Mouse (Mus musculus) forebrain, embryonic 15.5 days (tissue): ENCODE measurements around the gene Sphk2. TPM values are rescaled to one million over a fixed set of nuclear protein-coding genes. Genes with fewer than 3 reads are reported as not detected.

ENCODE experiments used
- ATAC-seq: fragments of 200-750 bp; cut with Nextera tagmentation; replicated peaks from 2 replicates; pipeline ENCODE4 v1.8.0; 2017; ENCODE audit warnings: mild to moderate bottlenecking, moderate TSS enrichment, moderate library complexity
- H3K27ac ChIP-seq: fragments of 300-500 bp; sonication (generic); replicated peaks from 2 replicates; pipeline ENCODE4 v1.5.1; 2015; ENCODE audit warnings: mild to moderate bottlenecking, inconsistent platforms
- H3K27me3 ChIP-seq: fragments of 300-500 bp; sonication (generic); 2 replicates; pipeline ENCODE4 v1.6.1; 2015; ENCODE audit warnings: inconsistent platforms
- H3K36me3 ChIP-seq: fragments of 300-500 bp; sonication (generic); 2 replicates; pipeline ENCODE4 v1.6.1; 2015; ENCODE audit warnings: mild to moderate bottlenecking, inconsistent platforms
- H3K4me1 ChIP-seq: fragments of 300-500 bp; sonication (generic); 2 replicates; pipeline ENCODE4 v1.6.1; 2015; ENCODE audit warnings: inconsistent platforms
- H3K4me2 ChIP-seq: fragments of 300-500 bp; sonication (generic); replicated peaks from 2 replicates; pipeline ENCODE4 v1.6.1; 2015; ENCODE audit warnings: mild to moderate bottlenecking, inconsistent platforms
- H3K4me3 ChIP-seq: fragments of 300-500 bp; sonication (generic); 2 replicates; pipeline ENCODE4 v1.5.1; 2015; ENCODE audit warnings: mild to moderate bottlenecking, inconsistent platforms
- H3K9ac ChIP-seq: fragments of 300-500 bp; sonication (generic); replicated peaks from 2 replicates; pipeline ENCODE4 v1.6.1; 2015; ENCODE audit warnings: mild to moderate bottlenecking, inconsistent platforms
- H3K9me3 ChIP-seq: fragments of 300-500 bp; sonication (generic); 2 replicates; pipeline ENCODE4 v1.6.1; 2016; ENCODE audit warnings: inconsistent platforms
- WGBS: fragments of 180-500 bp; shearing (Covaris S2); methylation state at CpG from one replicate; pipeline ENCODE4 v1.1.7; 2015; ENCODE audit warnings: mixed read lengths; 5-methylcytosine and 5-hydroxymethylcytosine counted together
- polyA plus RNA-seq: library from polyadenylated mRNA; unstranded; fragments of >200 nt; fragmentation: Nextera tagmentation; extraction: Ambion mirVana; gene quantifications from 2 replicates; pipeline ENCODE4 v1.2.1, GENCODE M21; 2015

The Sphk2 gene
- polyA plus RNA-seq, 1 experiment from 2014 or later: 29.0 TPM

GRCm38 (mm10) chr7:45723301-45723700 lies 5.5 kb upstream of the Sphk2 start:
- Histone ChIP-seq H3K27me3 (no peaks in the 10 kb centered on the region), H3K9ac (no peak overlapping the region), H3K4me2 (no peak overlapping the region), H3K36me3 (peaks cover 51% of the 10 kb centered on the region), H3K9me3 (no peaks in the 10 kb centered on the region), H3K27ac (no peak overlapping the region), H3K4me3 (no peak overlapping the region), H3K4me1 (peaks cover 21% of the 10 kb centered on the region)
- WGBS: 90% methylated on average over 4 of the region's 4 CpGs
- no peak for ATAC-seq

- no peak overlapping the region for H3K9ac ChIP-seq
- peaks cover 51% of the 10 kb centered on the region for H3K36me3 ChIP-seq
- H3K9me3 ChIP-seq: no peaks in the 10 kb centered on the region
- WGBS: 80% methylated on average over 13 of the region's 13 CpGs
- no peak overlapping the region for H3K4me2 ChIP-seq
- no peak overlapping the region for H3K4me3 ChIP-seq
- H3K27me3 ChIP-seq: no peaks in the 10 kb centered on the region
- H3K4me1 ChIP-seq: peaks cover 21% of the 10 kb centered on the region
- no peak overlapping the region for H3K27ac ChIP-seq
- ATAC-seq: no peak
These were observed 4.5 kb upstream of the Sphk2 start for GRCm38 (mm10) chr7:45722348-45722713.

DNA sequence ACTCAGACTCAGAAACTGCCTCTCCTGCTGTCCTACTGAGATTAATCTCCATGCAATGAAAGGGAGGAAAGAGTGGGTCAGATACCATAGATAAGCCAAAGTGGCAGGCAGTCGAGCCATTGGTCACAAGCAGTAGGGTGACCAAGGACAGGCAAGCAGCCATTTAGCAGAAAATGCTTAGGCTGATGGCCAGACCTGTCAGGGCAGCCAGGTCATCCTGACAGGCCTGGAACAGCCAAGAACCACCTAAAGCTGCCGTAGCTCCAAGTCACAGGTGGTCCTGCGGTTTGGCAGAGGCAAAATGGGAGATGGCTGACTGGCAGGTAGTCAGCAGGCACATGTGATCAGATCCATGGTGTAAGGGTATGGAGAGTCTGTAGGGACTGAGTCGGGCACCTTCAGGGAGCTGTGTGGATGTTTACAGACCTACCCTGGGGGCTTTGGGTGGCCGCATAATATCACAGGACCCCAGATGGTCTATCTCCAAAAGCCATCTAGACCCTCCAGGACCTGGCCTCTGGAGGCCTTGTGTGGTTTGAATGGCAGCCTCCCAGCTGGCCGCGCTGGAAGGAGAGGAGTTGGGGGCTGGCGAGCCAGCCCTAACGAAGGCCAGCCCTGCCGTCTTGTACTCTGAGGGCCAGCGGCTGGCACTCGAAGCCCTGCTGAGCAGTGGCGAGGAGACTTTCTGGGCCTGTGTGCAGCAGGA lies 4.0 kb upstream of the Sphk2 start:
- H3K9ac ChIP-seq: no peak overlapping the region

DNA sequence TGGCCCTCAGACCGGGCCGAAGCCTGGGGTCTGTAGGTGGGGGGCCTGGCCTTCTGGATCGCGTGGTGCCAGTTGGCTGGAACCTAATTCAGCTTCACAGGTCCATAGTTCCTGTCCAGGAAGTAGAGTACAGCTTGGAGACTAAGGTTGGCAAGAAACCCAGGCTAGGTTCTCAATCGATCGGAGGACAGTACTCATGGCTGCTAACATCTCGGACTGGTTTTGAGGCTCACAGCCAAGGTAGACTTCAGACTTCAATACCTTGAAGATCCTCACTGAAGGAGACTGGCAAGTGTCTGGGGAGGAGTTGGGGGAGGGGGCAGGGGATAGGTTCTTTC lies 3.4 kb upstream of the Sphk2 start:
- no peak overlapping the region for H3K4me3 ChIP-seq
- H3K27me3 ChIP-seq: no peaks in the 10 kb centered on the region
- no peak overlapping the region for H3K9ac ChIP-seq
- ATAC-seq: no peak
- no peaks in the 10 kb centered on the region for H3K9me3 ChIP-seq
- H3K4me1 ChIP-seq: peaks cover 32% of the 10 kb centered on the region
- no peak overlapping the region for H3K27ac ChIP-seq
- no peak overlapping the region for H3K4me2 ChIP-seq
- peaks cover 44% of the 10 kb centered on the region for H3K36me3 ChIP-seq
- WGBS: 84% methylated on average over 7 of the region's 7 CpGs

More for the DNA sequence above, 4.0 kb upstream of the Sphk2 start:
- Histone ChIP-seq H3K27ac (no peak overlapping the region), H3K36me3 (peaks cover 49% of the 10 kb centered on the region), H3K4me2 (no peak overlapping the region), H3K27me3 (no peaks in the 10 kb centered on the region), H3K9me3 (no peaks in the 10 kb centered on the region), H3K4me1 (peaks cover 26% of the 10 kb centered on the region), H3K4me3 (no peak overlapping the region)
- no peak for ATAC-seq
- 57% methylated on average over 13 of the region's 13 CpGs for WGBS

GRCm38 (mm10) chr7:45720413-45721233 lies 2.8 kb upstream of the Sphk2 start, which contains the start of gene Fam83e:
Gene Fam83e, plus strand, starts transcription at chr7:45721212.
- Histone ChIP-seq H3K4me3 (no peak within 1 kb of the TSS), H3K36me3 (peaks cover 44% of the 10 kb centered on the region), H3K27ac (no peak within 1 kb of the TSS), H3K9me3 (no peaks in the 10 kb centered on the region), H3K4me2 (no peak within 1 kb of the TSS), H3K4me1 (peaks cover 38% of the 10 kb centered on the region), H3K9ac (no peak within 1 kb of the TSS), H3K27me3 (no peaks in the 10 kb centered on the region)
- no peak for ATAC-seq
- 81% methylated on average over 14 of the region's 14 CpGs for WGBS

DNA sequence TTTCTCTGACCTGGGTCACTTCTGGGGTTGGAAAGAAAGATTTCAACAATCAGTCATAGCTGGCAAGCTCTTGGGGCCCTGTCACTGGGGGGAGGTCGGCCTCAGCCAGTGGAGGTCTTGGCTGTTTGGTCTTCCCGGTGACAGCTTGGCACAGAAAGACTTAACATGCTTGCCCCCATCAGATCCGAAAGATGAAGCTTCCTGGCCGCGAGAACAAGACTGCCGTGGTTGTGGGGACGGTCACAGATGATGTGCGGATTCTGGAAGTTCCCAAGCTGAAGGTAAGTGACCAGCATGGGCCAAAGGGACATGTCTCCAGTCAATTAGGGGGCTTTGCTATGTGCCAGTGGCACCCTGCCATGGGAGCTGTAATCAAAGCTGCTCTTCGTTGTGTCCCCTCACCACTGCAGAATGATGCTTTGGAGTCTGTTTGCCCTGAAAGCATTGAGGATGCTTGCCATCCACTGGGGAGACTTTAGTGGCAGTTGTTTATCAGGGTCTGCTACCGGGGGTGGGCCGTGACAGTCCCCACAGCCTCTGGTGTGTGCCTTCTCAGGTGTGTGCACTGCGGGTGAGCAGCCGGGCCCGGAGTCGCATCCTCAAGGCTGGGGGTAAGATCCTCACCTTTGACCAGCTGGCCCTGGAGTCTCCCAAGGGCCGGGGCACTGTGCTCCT lies 2.1 kb upstream of the Sphk2 start:
- Histone ChIP-seq H3K4me1 (peaks cover 42% of the 10 kb centered on the region), H3K27me3 (no peaks in the 10 kb centered on the region), H3K4me2 (peak overlapping the region; percentile 88; the same call in 1 of the 2 replicates), H3K36me3 (peaks cover 39% of the 10 kb centered on the region), H3K4me3 (0 out of 2 replicates have a peak overlapping the region, but pooled peaks have one; percentile 71), H3K27ac (no peak overlapping the region), H3K9ac (peak overlapping the region; percentile 83; the same call in 1 of the 2 replicates), H3K9me3 (no peaks in the 10 kb centered on the region)
- 95% methylated on average over 16 of the region's 16 CpGs for WGBS
- no peak for ATAC-seq

GRCm38 (mm10) chr7:45719180-45719579 lies 1.4 kb upstream of the Sphk2 start:
- no peak overlapping the region for H3K27ac ChIP-seq
- H3K9ac ChIP-seq: peak overlapping the region; percentile 83
- no peak for ATAC-seq
- H3K36me3 ChIP-seq: peaks cover 34% of the 10 kb centered on the region
- peak overlapping the region; percentile 88 for H3K4me2 ChIP-seq
- no peaks in the 10 kb centered on the region for H3K9me3 ChIP-seq
- H3K4me3 ChIP-seq: peak overlapping the region; percentile 71
- H3K4me1 ChIP-seq: peaks cover 49% of the 10 kb centered on the region
- 85% methylated on average over 10 of the region's 10 CpGs for WGBS
- no peaks in the 10 kb centered on the region for H3K27me3 ChIP-seq

DNA sequence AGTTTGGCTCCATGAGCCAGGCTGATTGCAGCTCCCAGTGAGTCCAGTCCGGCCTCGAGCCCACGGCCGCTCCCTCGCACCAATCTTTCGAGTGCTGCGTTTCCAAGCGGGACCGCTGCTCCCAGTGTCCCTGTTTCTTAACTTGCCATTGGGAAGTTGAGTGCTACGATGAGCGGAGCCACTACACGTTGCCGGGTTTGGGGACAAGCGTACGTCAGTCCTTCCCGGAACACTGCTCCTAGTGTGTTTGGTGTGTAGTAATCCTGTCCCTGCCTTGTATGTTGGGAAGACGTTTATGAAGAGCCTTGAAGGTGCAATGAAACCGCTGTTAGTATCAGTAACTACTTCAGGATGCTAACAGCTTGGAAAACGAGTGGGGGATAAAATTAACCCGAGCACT lies 529 bp upstream of the Sphk2 start:
- H3K4me3 ChIP-seq: peak overlapping the region; percentile 71
- H3K9ac ChIP-seq: peak overlapping the region; percentile 83
- H3K27ac ChIP-seq: peak overlapping the region; percentile 84
- peak overlapping the region; percentile 88 for H3K4me2 ChIP-seq
- no peak for ATAC-seq
- H3K9me3 ChIP-seq: no peaks in the 10 kb centered on the region
- peaks cover 53% of the 10 kb centered on the region for H3K4me1 ChIP-seq
- WGBS: under 1% methylated on average over 20 of the region's 20 CpGs
- H3K36me3 ChIP-seq: peaks cover 26% of the 10 kb centered on the region
- H3K27me3 ChIP-seq: no peaks in the 10 kb centered on the region

- WGBS: 11% methylated on average over 31 of the region's 31 CpGs
- Histone ChIP-seq H3K9me3 (no peaks in the 10 kb centered on the region), H3K4me3 (peak overlapping the region; percentile 71), H3K36me3 (peaks cover 35% of the 10 kb centered on the region), H3K4me1 (peaks cover 53% of the 10 kb centered on the region), H3K27me3 (no peaks in the 10 kb centered on the region), H3K27ac (peak overlapping the region; percentile 84), H3K9ac (peak overlapping the region; percentile 83), H3K4me2 (peak overlapping the region; percentile 88)
- ATAC-seq: peak; percentile 15
These were observed 567 bp downstream of the Sphk2 start for GRCm38 (mm10) chr7:45716952-45717917.

DNA sequence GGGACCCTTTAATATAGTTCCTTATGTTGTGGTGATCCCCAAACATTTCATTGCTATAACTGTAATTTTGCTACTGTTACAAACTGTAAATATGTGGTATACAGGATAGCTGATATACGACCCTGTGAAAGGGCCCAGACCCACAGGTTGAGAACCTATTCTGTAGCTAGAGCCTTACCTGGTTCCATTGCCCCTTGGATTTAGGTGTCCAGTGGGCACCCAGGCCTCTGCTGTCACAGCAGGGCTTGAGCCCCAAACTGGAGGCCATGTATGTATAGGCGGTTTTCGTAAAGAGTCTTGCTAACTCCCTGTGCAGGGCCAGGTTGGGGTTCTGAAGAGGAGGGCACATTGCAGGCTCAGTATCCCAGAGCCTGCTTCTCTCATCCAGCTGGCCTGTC lies 1.3 kb downstream of the Sphk2 start:
- no peak overlapping the region for H3K9ac ChIP-seq
- H3K27me3 ChIP-seq: no peaks in the 10 kb centered on the region
- no peak for ATAC-seq
- H3K36me3 ChIP-seq: peaks cover 43% of the 10 kb centered on the region
- peak overlapping the region; percentile 71 for H3K4me3 ChIP-seq
- no peaks in the 10 kb centered on the region for H3K9me3 ChIP-seq
- peaks cover 53% of the 10 kb centered on the region for H3K4me1 ChIP-seq
- WGBS: 91% methylated on average over 3 of the region's 3 CpGs
- peak overlapping the region; percentile 88 for H3K4me2 ChIP-seq
- no peak overlapping the region for H3K27ac ChIP-seq

GRCm38 (mm10) chr7:45715741-45716459 lies 1.9 kb downstream of the Sphk2 start:
- peak overlapping the region; percentile 81 for H3K4me3 ChIP-seq
- no peaks in the 10 kb centered on the region for H3K27me3 ChIP-seq
- H3K9me3 ChIP-seq: no peaks in the 10 kb centered on the region
- WGBS: 89% methylated on average over 19 of the region's 19 CpGs
- peak overlapping the region; percentile 88 for H3K4me2 ChIP-seq
- H3K36me3 ChIP-seq: peaks cover 44% of the 10 kb centered on the region
- peak overlapping the region; percentile 71 for H3K27ac ChIP-seq
- no peak for ATAC-seq
- peaks cover 53% of the 10 kb centered on the region for H3K4me1 ChIP-seq
- H3K9ac ChIP-seq: peak overlapping the region; percentile 39
